Comparison of ENCODE assay signal across 8 mouse cellular contexts in the genomic region with DNA sequence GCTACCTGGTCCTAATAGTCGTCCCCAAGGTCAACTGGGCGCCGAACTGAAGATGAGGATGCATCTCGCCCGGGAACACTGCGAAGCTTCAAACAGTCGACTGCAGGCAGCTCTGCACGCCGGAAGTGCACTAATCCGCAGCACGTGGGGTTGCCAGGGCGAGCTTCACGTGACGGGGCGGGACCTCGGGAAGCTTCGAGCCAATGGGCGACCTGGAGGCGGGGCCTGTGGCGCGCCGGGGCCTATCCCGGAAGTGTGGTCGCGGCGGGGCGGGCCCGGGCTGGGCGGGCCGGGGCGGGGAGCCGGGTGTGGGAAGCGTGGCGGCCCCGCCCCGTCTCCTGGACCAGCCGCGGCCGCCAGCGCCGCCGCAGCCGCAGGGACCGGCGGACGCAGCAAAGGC. TPM values are rescaled to one million over a fixed set of nuclear protein-coding genes. Genes with fewer than 3 reads are reported as not detected.
DNase-seq lines count a peak whose midpoint lies in the region; ATAC-seq and TF ChIP-seq lines count a peak whose summit lies in the region.

TSS of gene Eif5a2 (plus strand) at position 283 of the 400 bp plus-strand sequence.

- H3K27ac ChIP-seq in bone marrow macrophage, adult 2 months (ENCODE audit: insufficient read depth, low read depth, low read length) = no peak within 1 kb of the TSS
- H3K27ac ChIP-seq in embryonic facial prominence, embryonic 15.5 days (replicated peaks) = no peak within 1 kb of the TSS
- no peak within 1 kb of the TSS for H3K27ac ChIP-seq in limb, embryonic 12.5 days
- no peak within 1 kb of the TSS for H3K27ac ChIP-seq in midbrain, embryonic 14.5 days (replicated peaks; ENCODE audit: low read depth, low read length)

- H3K36me3 ChIP-seq in embryonic facial prominence, embryonic 15.5 days = no peaks in the 10 kb centered on the region
- H3K36me3 ChIP-seq in limb, embryonic 12.5 days = no peaks in the 10 kb centered on the region
- 0 out of 2 replicates have a peak, but pooled peaks cover 4% of the 10 kb centered on the region for H3K36me3 ChIP-seq in midbrain, embryonic 14.5 days (ENCODE audit: control insufficient read depth, insufficient read depth, low read length)

- peaks cover 6% of the 10 kb centered on the region for H3K4me1 ChIP-seq in bone marrow macrophage, adult 2 months (ENCODE audit: control insufficient read depth, insufficient read depth, low read length)
- peaks cover 6% of the 10 kb centered on the region for H3K4me1 ChIP-seq in embryonic facial prominence, embryonic 15.5 days
- peaks cover 5% of the 10 kb centered on the region for H3K4me1 ChIP-seq in limb, embryonic 12.5 days (replicated peaks)
- no peaks in the 10 kb centered on the region for H3K4me1 ChIP-seq in midbrain, embryonic 14.5 days (ENCODE audit: control insufficient read depth, insufficient read depth, low read length)

- peak; percentile 91 for DNase-seq in A20 (ENCODE audit: low read depth, low spot score)
- peak; percentile 84 for DNase-seq in heart, adult 8-10 months (ENCODE audit: low spot score)
- DNase-seq in kidney, adult 8-10 months = peak; percentile 90 to 94
- DNase-seq in midbrain, embryonic 14.5 days = peak; percentile 98
- DNase-seq in spleen, adult 12 weeks (ENCODE audit: low spot score) = peak; percentile 91

- H3K27me3 ChIP-seq in embryonic facial prominence, embryonic 15.5 days = no peaks in the 10 kb centered on the region
- no peaks in the 10 kb centered on the region for H3K27me3 ChIP-seq in limb, embryonic 12.5 days
- H3K27me3 ChIP-seq in midbrain, embryonic 14.5 days (ENCODE audit: control insufficient read depth, insufficient read depth, low read length) = no peaks in the 10 kb centered on the region; the same call in 1 of the 2 replicates

- H3K9me3 ChIP-seq in embryonic facial prominence, embryonic 15.5 days (replicated peaks) = no peaks in the 10 kb centered on the region
- no peaks in the 10 kb centered on the region for H3K9me3 ChIP-seq in limb, embryonic 12.5 days
- no peaks in the 10 kb centered on the region for H3K9me3 ChIP-seq in midbrain, embryonic 14.5 days (ENCODE audit: control insufficient read depth, low read length)

- H3K4me2 ChIP-seq in embryonic facial prominence, embryonic 15.5 days (replicated peaks) = peak within 1 kb of the TSS; percentile 98
- peak within 1 kb of the TSS; percentile 93 for H3K4me2 ChIP-seq in limb, embryonic 12.5 days
- peak within 1 kb of the TSS; percentile 98 for H3K4me2 ChIP-seq in midbrain, embryonic 14.5 days (ENCODE audit: low read length)

- peak; percentile 98 for ATAC-seq in embryonic facial prominence, embryonic 15.5 days (ENCODE audit: insufficient number of reproducible peaks, low FRiP score, low TSS enrichment, low read depth)
- ATAC-seq in limb, embryonic 12.5 days (ENCODE audit: insufficient number of reproducible peaks, insufficient read depth, low FRiP score, low TSS enrichment, low read depth) = peak; percentile 98
- ATAC-seq in midbrain, embryonic 14.5 days (ENCODE audit: low FRiP score, low TSS enrichment) = peak; percentile 100

- TF ChIP-seq POLR2A in bone marrow macrophage, adult 2 months (IDR thresholded peaks at IDR 0.05; ENCODE audit: borderline replicate concordance, low read depth, low read length) = no peak

- peak within 1 kb of the TSS; percentile 58 for H3K9ac ChIP-seq in embryonic facial prominence, embryonic 15.5 days
- peak within 1 kb of the TSS; percentile 83 for H3K9ac ChIP-seq in limb, embryonic 12.5 days (replicated peaks)
- H3K9ac ChIP-seq in midbrain, embryonic 14.5 days (replicated peaks; ENCODE audit: low read length) = peak within 1 kb of the TSS; percentile 73

- 2% methylated on average over 42 of the region's 46 CpGs for WGBS in embryonic facial prominence, embryonic 15.5 days
- WGBS in limb, embryonic 12.5 days = 3% methylated on average over 42 of the region's 46 CpGs
- 1% methylated on average over 46 of the region's 46 CpGs for WGBS in midbrain, embryonic 14.5 days

- TF ChIP-seq CTCF in bone marrow macrophage, adult 2 months (IDR thresholded peaks at IDR 0.05; ENCODE audit: low read depth, low read length) = no peak

- peak within 1 kb of the TSS; percentile 77 for H3K4me3 ChIP-seq in bone marrow macrophage, adult 2 months (ENCODE audit: insufficient read depth, low read length)
- H3K4me3 ChIP-seq in embryonic facial prominence, embryonic 15.5 days (replicated peaks) = peak within 1 kb of the TSS; percentile 74
- peak within 1 kb of the TSS; percentile 82 for H3K4me3 ChIP-seq in limb, embryonic 12.5 days (replicated peaks)
- peak within 1 kb of the TSS; percentile 75 for H3K4me3 ChIP-seq in midbrain, embryonic 14.5 days (replicated peaks; ENCODE audit: low read depth, low read length)

RNA-seq across cellular contexts. Expression of gene Eif5a2, which starts in this region (rescaled TPM):
- polyA plus RNA-seq in bone marrow macrophage, adult 2 months (2012; ENCODE audit: insufficient read depth, insufficient read length, missing spikeins) = 5.7 and 7.2 TPM in 2 replicates
- polyA plus RNA-seq in embryonic facial prominence, embryonic 15.5 days (2015; fragmentation: Nextera tagmentation; extraction: Ambion mirVana) = 5.6 and 6.3 TPM in 2 replicates
- total RNA-seq in heart, adult 8-10 months (2022) = 1 to 10 TPM in 3 of 4 experiments, under 1 TPM in 1; 0.87 to 1.4 (median 1.2) TPM
- 10.7 and 12.3 TPM in 2 replicates for polyA plus RNA-seq in limb, embryonic 12.5 days (2016; fragmentation: Nextera tagmentation; extraction: Ambion mirVana)
- polyA plus RNA-seq in midbrain, embryonic 14.5 days (2014; fragmentation: Nextera tagmentation; extraction: Ambion mirVana) = 11.9 and 15.0 TPM in 2 replicates
